Mouse (Mus musculus): ENCODE data around the gene Nsg2. TPM values are rescaled to one million over a fixed set of nuclear protein-coding genes. Genes with fewer than 3 reads are reported as not detected.
A peak's percentile ranks its signal among the peaks of the same experiment; 100 is the strongest.

Gene Nsg2
- polyA plus RNA-seq, 1 experiment = 504 TPM

- Histone ChIP-seq H3K4me1 (ENCODE audit: control insufficient read depth, insufficient read depth, low read length) (peaks cover 3% of the 10 kb centered on the region), H3K4me3 (ENCODE audit: insufficient read depth, low read length) (no peak overlapping the region), H3K27ac (ENCODE audit: insufficient read depth, low read length) (no peak overlapping the region)
- TF ChIP-seq POLR2A (IDR thresholded peaks at IDR 0.05; ENCODE audit: extremely low read depth, insufficient read depth, low read length) (no peak), CTCF (IDR thresholded peaks at IDR 0.05; ENCODE audit: extremely low read depth, insufficient read depth, low read length) (no peak)
Measured at GRCm38 (mm10) chr11:32102976-32103375, 102.7 kb downstream of the Nsg2 start.

GRCm38 (mm10) chr11:32104406-32105116 lies 104.3 kb downstream of the Nsg2 start:
- no peak for TF ChIP-seq CTCF (IDR thresholded peaks at IDR 0.05; ENCODE audit: extremely low read depth, insufficient read depth, low read length)
- TF ChIP-seq POLR2A (IDR thresholded peaks at IDR 0.05; ENCODE audit: extremely low read depth, insufficient read depth, low read length) = no peak
- Histone ChIP-seq H3K27ac (ENCODE audit: insufficient read depth, low read length) (no peak overlapping the region), H3K4me1 (ENCODE audit: control insufficient read depth, insufficient read depth, low read length) (peaks cover 3% of the 10 kb centered on the region), H3K4me3 (ENCODE audit: insufficient read depth, low read length) (no peak overlapping the region)

- TF ChIP-seq CTCF (IDR thresholded peaks at IDR 0.05; ENCODE audit: extremely low read depth, insufficient read depth, low read length) (peak; percentile 49), POLR2A (IDR thresholded peaks at IDR 0.05; ENCODE audit: extremely low read depth, insufficient read depth, low read length) (no peak)
- Histone ChIP-seq H3K4me3 (ENCODE audit: insufficient read depth, low read length) (no peak overlapping the region), H3K27ac (ENCODE audit: insufficient read depth, low read length) (no peak overlapping the region), H3K4me1 (ENCODE audit: control insufficient read depth, insufficient read depth, low read length) (peaks cover 3% of the 10 kb centered on the region)
Measured at GRCm38 (mm10) chr11:32105750-32106646, 105.7 kb downstream of the Nsg2 start.

- H3K4me3 ChIP-seq (ENCODE audit: insufficient read depth, low read length) = no peak overlapping the region
- H3K27ac ChIP-seq (ENCODE audit: insufficient read depth, low read length) = no peak overlapping the region
- no peak for TF ChIP-seq CTCF (IDR thresholded peaks at IDR 0.05; ENCODE audit: extremely low read depth, insufficient read depth, low read length)
- TF ChIP-seq POLR2A (IDR thresholded peaks at IDR 0.05; ENCODE audit: extremely low read depth, insufficient read depth, low read length) = no peak
- H3K4me1 ChIP-seq (ENCODE audit: control insufficient read depth, insufficient read depth, low read length) = peaks cover 2% of the 10 kb centered on the region
Measured at GRCm38 (mm10) chr11:32106647-32106985, 106.4 kb downstream of the Nsg2 start.

- 0 out of 2 replicates have a peak, but pooled peaks cover under 1% of the 10 kb centered on the region for H3K4me1 ChIP-seq (ENCODE audit: control insufficient read depth, insufficient read depth, low read length)
- no peak overlapping the region for H3K27ac ChIP-seq (ENCODE audit: insufficient read depth, low read length)
- no peak overlapping the region for H3K4me3 ChIP-seq (ENCODE audit: insufficient read depth, low read length)
- TF ChIP-seq CTCF (IDR thresholded peaks at IDR 0.05; ENCODE audit: extremely low read depth, insufficient read depth, low read length) (no peak), POLR2A (IDR thresholded peaks at IDR 0.05; ENCODE audit: extremely low read depth, insufficient read depth, low read length) (no peak)
Measured at GRCm38 (mm10) chr11:32108441-32108840, 108.2 kb downstream of the Nsg2 start.

Other genes starting within 250 kb of the Nsg2 start
- gene Cpeb4, start 128.3 kb upstream of the Nsg2 start, polyA plus RNA-seq (2012; rRNA removed) = 52.1 and 53.5 TPM in 2 replicates
- 0.09 and 0.15 TPM in 2 replicates for gene 4930524B15Rik, start 34.9 kb upstream of the Nsg2 start, polyA plus RNA-seq (2012; rRNA removed)
- gene Il9r, start 199.8 kb downstream of the Nsg2 start, polyA plus RNA-seq (2012; rRNA removed) = 0.06 and 0.15 TPM in 2 replicates
- gene Snrnp25, start 205.0 kb downstream of the Nsg2 start, polyA plus RNA-seq (2012; rRNA removed) = 51.8 and 57.0 TPM in 2 replicates
- 25.6 and 26.9 TPM in 2 replicates for gene Rhbdf1, start 221.8 kb downstream of the Nsg2 start, polyA plus RNA-seq (2012; rRNA removed)
- gene Mpg, start 226.0 kb downstream of the Nsg2 start, polyA plus RNA-seq (2012; rRNA removed) = 14.2 and 15.4 TPM in 2 replicates

Measured in cortical plate, adult 2 months (tissue).